Mouse (Mus musculus) WW6 (cell line): Measurements from ENCODE around the gene Rnf10.
A peak's percentile ranks its signal among the peaks of the same experiment; 100 is the strongest.
"Not testable (repeated sequence)": the region's sequence is repeated elsewhere in the genome, so short reads cannot be mapped to it uniquely, and the experiment has no call there.

Experiments
- DNase-seq: peaks from one replicate; pipeline ENCODE4 v3.0.0-alpha.2; 2013; ENCODE audit warnings: low read depth, low spot score

The Rnf10 gene

GRCm38 (mm10) chr5:115272812-115273548 lies at the start of gene Rnf10:
Gene Rnf10 (minus strand): TSS chr5:115272898.
- DNase-seq = peak; percentile 87

GRCm38 (mm10) chr5:115319004-115319940 lies 46.6 kb upstream of the Rnf10 start:
- DNase-seq = no peak

- DNase-seq = peak; percentile 69
Observed at GRCm38 (mm10) chr5:115317645-115318328, 45.1 kb upstream of the Rnf10 start.

GRCm38 (mm10) chr5:115316968-115317644 lies 44.4 kb upstream of the Rnf10 start:
- DNase-seq = no peak

- DNase-seq = no peak
Observed at GRCm38 (mm10) chr5:115313668-115313943, 40.9 kb upstream of the Rnf10 start.

GRCm38 (mm10) chr5:115312816-115313667 lies 40.3 kb upstream of the Rnf10 start:
- no peak for DNase-seq

- DNase-seq = no peak
Observed at GRCm38 (mm10) chr5:115312354-115312753, 39.7 kb upstream of the Rnf10 start.

- not testable (repeated sequence) for DNase-seq
Observed at GRCm38 (mm10) chr5:115302190-115302589, 29.5 kb upstream of the Rnf10 start.

- DNase-seq = no peak
Observed at GRCm38 (mm10) chr5:115301615-115302014, 28.9 kb upstream of the Rnf10 start.

- peak; percentile 93 for DNase-seq
Observed at GRCm38 (mm10) chr5:115300792-115301614, 28.3 kb upstream of the Rnf10 start, which contains the start of gene Dynll1. Gene Dynll1 (minus strand): TSS chr5:115300999.

- no peak for DNase-seq
Observed at GRCm38 (mm10) chr5:115300035-115300744, 27.5 kb upstream of the Rnf10 start.

GRCm38 (mm10) chr5:115296347-115296746 lies 23.6 kb upstream of the Rnf10 start:
- DNase-seq = no peak

GRCm38 (mm10) chr5:115294173-115294572 lies 21.5 kb upstream of the Rnf10 start:
- no peak for DNase-seq

- no peak for DNase-seq
Observed at GRCm38 (mm10) chr5:115284735-115285134, 12.0 kb upstream of the Rnf10 start.

GRCm38 (mm10) chr5:115280050-115280687 lies 7.5 kb upstream of the Rnf10 start:
- DNase-seq = no peak

- DNase-seq = no peak
Observed at GRCm38 (mm10) chr5:115279226-115280049, 6.7 kb upstream of the Rnf10 start, which contains the start of gene Coq5. Gene Coq5 (plus strand): TSS chr5:115279666.

GRCm38 (mm10) chr5:115278785-115279184 lies 6.1 kb upstream of the Rnf10 start:
- DNase-seq = no peak

- DNase-seq = no peak
Observed at GRCm38 (mm10) chr5:115278053-115278452, 5.4 kb upstream of the Rnf10 start.
